Comparison of ENCODE assay signal across 20 mouse cellular contexts in the genomic region with DNA sequence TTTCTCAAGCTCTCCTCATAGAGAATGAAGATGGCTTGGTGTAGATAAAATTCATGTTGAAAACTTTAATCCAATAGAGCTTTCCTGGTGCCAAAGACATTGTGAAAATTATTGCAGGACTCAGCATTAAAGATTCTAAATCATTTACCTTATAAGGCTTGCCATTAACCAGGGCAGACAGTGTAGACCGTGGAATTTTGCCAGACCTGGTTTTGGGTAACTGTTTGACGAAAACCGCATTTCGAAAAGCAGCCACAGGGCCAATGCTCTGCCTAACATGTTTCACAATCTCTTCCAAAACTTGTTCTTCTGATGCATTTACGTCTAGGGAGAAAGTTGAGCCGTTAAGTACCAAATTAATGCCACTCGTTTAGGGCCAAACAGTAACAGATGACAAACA.
DNase-seq lines count a peak whose midpoint lies in the region; ATAC-seq and TF ChIP-seq lines count a peak whose summit lies in the region.
"Had no signal": no experiment of that assay in that cellular context is flagged by ENCODE, and none has a peak within 500 bp of the region (broad histone marks: within the 10 kb centered on the region; RNA-seq: fewer than 3 reads in every experiment).

No protein-coding gene starts in this region.

- no peak for TF ChIP-seq EP300 in lung, postnatal 0 days (IDR thresholded peaks at IDR 0.05)

- peak; percentile 74 for DNase-seq in heart, adult 11 months
- no peak for DNase-seq in heart, postnatal 14 days
- peak; percentile 75 for DNase-seq in kidney, adult 9 months
- DNase-seq in kidney, postnatal 4 days, result no peak
- peak; percentile 4 for DNase-seq in lung, postnatal 36 days
- no peak for DNase-seq in lung, postnatal 0 days (ENCODE audit: low spot score)
- DNase-seq in kidney, postnatal 36 days, result peak; percentile 60 to 62
- no peak for DNase-seq in hindbrain, embryonic 11.5 days (ENCODE audit: low spot score)
- DNase-seq: adrenal gland, postnatal 25 days; cerebellum, adult 11 months; cerebellum, adult 9-10 months; cerebellum, postnatal 25 days; gastrocnemius, postnatal 14 days; heart, postnatal 4 days had no signal

- no peak for TF ChIP-seq CTCF in lung, postnatal 0 days (IDR thresholded peaks at IDR 0.05)

- H3K4me1 ChIP-seq in lung, postnatal 0 days (ENCODE audit: insufficient read depth, low read depth, low read length), result no peaks in the 10 kb centered on the region
- H3K4me1 ChIP-seq in hindbrain, embryonic 11.5 days (replicated peaks; ENCODE audit: control insufficient read depth, insufficient read depth, low read length), result no peaks in the 10 kb centered on the region
- H3K4me1 ChIP-seq: embryonic facial prominence, embryonic 12.5 days; forebrain, embryonic 12.5 days; heart, embryonic 13.5 days had no signal

- H3K4me3 ChIP-seq in lung, postnatal 0 days (ENCODE audit: low read depth, low read length), result no peak overlapping the region
- H3K4me3 ChIP-seq in hindbrain, embryonic 11.5 days (ENCODE audit: low read depth, low read length), result no peak overlapping the region
- H3K4me3 ChIP-seq: embryonic facial prominence, embryonic 12.5 days; forebrain, embryonic 12.5 days; heart, embryonic 13.5 days; hindbrain, embryonic 13.5 days had no signal

- no peaks in the 10 kb centered on the region for H3K36me3 ChIP-seq in lung, postnatal 0 days (ENCODE audit: insufficient read depth, low read length)
- no peaks in the 10 kb centered on the region for H3K36me3 ChIP-seq in hindbrain, embryonic 11.5 days (ENCODE audit: control insufficient read depth, insufficient read depth, low read length)
- H3K36me3 ChIP-seq: embryonic facial prominence, embryonic 12.5 days; forebrain, embryonic 12.5 days; heart, embryonic 13.5 days; hindbrain, embryonic 13.5 days had no signal

- no peaks in the 10 kb centered on the region for H3K27me3 ChIP-seq in lung, postnatal 0 days (replicated peaks; ENCODE audit: insufficient read depth, low read length)
- no peaks in the 10 kb centered on the region for H3K27me3 ChIP-seq in hindbrain, embryonic 11.5 days (ENCODE audit: control insufficient read depth, insufficient read depth, low read length)
- H3K27me3 ChIP-seq: embryonic facial prominence, embryonic 12.5 days; forebrain, embryonic 12.5 days; heart, embryonic 13.5 days; hindbrain, embryonic 13.5 days had no signal

- H3K4me2 ChIP-seq in lung, postnatal 0 days (replicated peaks; ENCODE audit: low read depth, low read length), result no peak overlapping the region
- H3K4me2 ChIP-seq in hindbrain, embryonic 11.5 days (replicated peaks; ENCODE audit: low read depth, low read length), result no peak overlapping the region
- H3K4me2 ChIP-seq: embryonic facial prominence, embryonic 12.5 days; forebrain, embryonic 12.5 days; heart, embryonic 13.5 days; hindbrain, embryonic 13.5 days had no signal

- intact Hi-C loops in heart, postnatal 14 days (cut with DNase I), result no loop called here

- H3K9me3 ChIP-seq in lung, postnatal 0 days (ENCODE audit: low read length), result no peaks in the 10 kb centered on the region
- H3K9me3 ChIP-seq in hindbrain, embryonic 11.5 days (ENCODE audit: control insufficient read depth, low read length), result no peaks in the 10 kb centered on the region
- H3K9me3 ChIP-seq: embryonic facial prominence, embryonic 12.5 days; forebrain, embryonic 12.5 days; heart, embryonic 13.5 days; hindbrain, embryonic 13.5 days had no signal

- H3K9ac ChIP-seq in lung, postnatal 0 days (replicated peaks; ENCODE audit: low read depth), result no peak overlapping the region
- no peak overlapping the region for H3K9ac ChIP-seq in hindbrain, embryonic 11.5 days (ENCODE audit: low read depth, low read length)
- H3K9ac ChIP-seq: embryonic facial prominence, embryonic 12.5 days; forebrain, embryonic 12.5 days; heart, embryonic 13.5 days; hindbrain, embryonic 13.5 days had no signal

- 80% methylated on average over 7 of the region's 7 CpGs for WGBS in lung, postnatal 0 days
- WGBS in hindbrain, embryonic 11.5 days, result 91% methylated on average over 7 of the region's 7 CpGs

- H3K27ac ChIP-seq in lung, postnatal 0 days (ENCODE audit: low read length), result no peak overlapping the region
- no peak overlapping the region for H3K27ac ChIP-seq in hindbrain, embryonic 11.5 days (ENCODE audit: low read depth, low read length)
- H3K27ac ChIP-seq: embryonic facial prominence, embryonic 12.5 days; forebrain, embryonic 12.5 days; heart, embryonic 13.5 days; hindbrain, embryonic 13.5 days; hindbrain, postnatal 0 days had no signal

- no peak for ATAC-seq in lung, postnatal 0 days
- ATAC-seq in hindbrain, embryonic 11.5 days (ENCODE audit: low FRiP score), result no peak
- ATAC-seq: forebrain, embryonic 16.5 days; hindbrain, postnatal 0 days had no signal

Comparison
In these comparisons a context has a peak if more than half of its experiments do, and no peak if none do; other contexts are left out.
1. DNase-seq: peak in heart, adult 11 months (single experiment), kidney, adult 9 months (single experiment), lung, postnatal 36 days (single experiment) and kidney, postnatal 36 days (2 of 2); none in heart, postnatal 14 days (0 of 2), kidney, postnatal 4 days (0 of 2), lung, postnatal 0 days (single experiment) and hindbrain, embryonic 11.5 days (single experiment).